Mouse (Mus musculus): ENCODE results near the gene Ptpn9. TPM values are rescaled to one million over a fixed set of nuclear protein-coding genes. Genes with fewer than 3 reads are reported as not detected.
"Not testable (repeated sequence)": the region's sequence is repeated elsewhere in the genome, so short reads cannot be mapped to it uniquely, and the experiment has no call there.

Ptpn9 gene
- polyA plus RNA-seq, 1 experiment from 2014 or later: 12.0 TPM

DNA sequence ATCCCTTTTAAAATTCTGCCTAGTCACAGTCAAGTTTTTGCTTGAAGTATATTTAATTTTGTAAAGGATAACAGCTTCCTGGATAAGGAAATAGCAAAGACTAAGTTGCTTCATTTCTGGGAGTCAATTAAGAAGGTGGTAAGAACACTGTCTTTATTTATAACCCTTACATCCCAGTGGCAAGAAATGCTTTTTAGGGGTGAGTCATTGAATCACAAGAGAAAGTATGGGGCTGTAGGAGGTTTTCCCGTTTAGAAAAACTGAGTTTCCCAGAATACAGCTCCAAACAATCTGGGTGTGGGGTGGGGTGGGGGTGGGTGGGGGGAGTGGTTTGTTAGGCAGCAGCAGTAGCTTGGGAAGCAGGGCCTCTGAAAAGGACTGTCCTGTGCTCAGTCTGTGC is 13.2 kb upstream of the Ptpn9 start:
- 85% methylated on average over 1 of the region's 1 CpGs for WGBS (ENCODE audit: missing documents)
- H3K79me2 ChIP-seq (ENCODE audit: inconsistent target): no peaks in the 10 kb centered on the region
- no peak overlapping the region for H3K27ac ChIP-seq
- H3K36me3 ChIP-seq (ENCODE audit: inconsistent target): peaks cover 5% of the 10 kb centered on the region; the same call in 1 of the 2 replicates
- no peak overlapping the region for H3K4me3 ChIP-seq (ENCODE audit: inconsistent target)

- H3K4me3 ChIP-seq (ENCODE audit: inconsistent target): peak overlapping the region; percentile 67
- peaks cover 47% of the 10 kb centered on the region for H3K79me2 ChIP-seq (ENCODE audit: inconsistent target)
- H3K36me3 ChIP-seq (ENCODE audit: inconsistent target): no peaks in the 10 kb centered on the region
- peak overlapping the region; percentile 37 for H3K27ac ChIP-seq
- under 1% methylated on average over 72 of the region's 80 CpGs for WGBS (ENCODE audit: missing documents)
These were observed 690 bp downstream of the Ptpn9 start for GRCm38 (mm10) chr9:56995198-56996027.

DNA sequence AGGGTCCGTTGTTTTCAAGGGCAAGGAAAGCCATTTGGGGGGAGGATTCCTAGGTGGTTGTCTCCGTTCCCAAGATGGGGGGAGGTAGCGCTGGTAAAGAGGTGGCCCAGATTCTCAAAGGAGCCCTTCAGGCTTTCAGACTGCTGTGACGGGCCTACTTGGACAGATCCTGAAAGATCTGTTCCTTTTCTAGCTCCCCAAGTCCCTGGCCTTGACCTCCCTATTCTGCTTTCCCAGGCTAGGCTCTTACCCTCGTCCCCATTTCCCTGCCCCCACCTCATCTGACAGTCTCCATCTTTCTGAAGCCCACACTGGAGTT is 1.3 kb downstream of the Ptpn9 start:
- Histone ChIP-seq H3K79me2 (ENCODE audit: inconsistent target) (peaks cover 53% of the 10 kb centered on the region), H3K36me3 (ENCODE audit: inconsistent target) (no peaks in the 10 kb centered on the region), H3K27ac (peak overlapping the region; percentile 37), H3K4me3 (ENCODE audit: inconsistent target) (peak overlapping the region; percentile 67)
- WGBS (ENCODE audit: missing documents): 4% methylated on average over 5 of the region's 5 CpGs

DNA sequence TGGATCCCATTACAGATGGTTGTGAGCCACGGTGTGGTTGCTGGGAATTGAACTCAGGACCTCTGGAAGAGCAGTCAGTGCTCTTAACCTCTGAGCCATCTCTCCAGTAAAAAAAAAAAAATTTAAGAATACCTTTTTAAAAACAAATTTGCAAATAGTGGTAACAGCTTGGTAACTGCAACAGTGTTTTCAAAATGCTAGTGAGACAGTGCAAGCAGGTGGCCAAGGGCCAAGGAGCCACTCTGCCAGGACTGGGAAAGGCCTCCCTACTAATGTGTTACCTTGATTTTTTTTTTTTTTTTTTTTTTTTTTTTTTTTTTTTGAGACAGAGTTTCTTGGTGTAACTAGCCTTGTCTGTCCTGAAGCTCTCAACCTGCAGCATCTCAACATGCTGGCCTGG is 2.5 kb downstream of the Ptpn9 start:
- H3K79me2 ChIP-seq (ENCODE audit: inconsistent target): peaks cover 65% of the 10 kb centered on the region
- H3K4me3 ChIP-seq (ENCODE audit: inconsistent target); H3K36me3 ChIP-seq (ENCODE audit: inconsistent target); H3K27ac ChIP-seq: not testable (repeated sequence)
- 100% methylated on average over 1 of the region's 1 CpGs for WGBS (ENCODE audit: missing documents)

GRCm38 (mm10) chr9:57003011-57003410 is 8.3 kb downstream of the Ptpn9 start:
- Histone ChIP-seq H3K27ac (no peak overlapping the region), H3K36me3 (ENCODE audit: inconsistent target) (no peaks in the 10 kb centered on the region), H3K4me3 (ENCODE audit: inconsistent target) (no peak overlapping the region), H3K79me2 (ENCODE audit: inconsistent target) (peaks cover 100% of the 10 kb centered on the region)
- 93% methylated on average over 4 of the region's 4 CpGs for WGBS (ENCODE audit: missing documents)

DNA sequence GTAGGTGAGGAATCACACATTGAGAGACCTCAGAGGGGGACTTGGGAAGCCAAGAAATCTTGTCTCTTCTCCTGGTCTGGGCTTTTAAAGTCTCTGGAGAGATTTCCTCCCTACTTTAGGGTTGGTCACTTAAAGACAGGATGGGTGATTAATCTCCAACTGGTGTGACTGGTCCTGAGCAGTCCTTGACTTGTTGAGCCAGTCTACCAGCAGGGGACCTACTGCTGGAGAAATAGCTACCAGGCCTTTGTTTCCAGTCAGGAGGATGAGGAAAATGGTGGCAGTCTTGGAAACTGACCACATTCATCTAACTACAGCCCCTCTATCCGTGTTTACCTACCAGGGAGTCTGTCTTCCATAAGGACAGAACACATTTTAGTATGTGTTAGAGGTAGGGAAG is 17.7 kb downstream of the Ptpn9 start:
- no peaks in the 10 kb centered on the region for H3K36me3 ChIP-seq (ENCODE audit: inconsistent target)
- WGBS (ENCODE audit: missing documents): 89% methylated on average over 1 of the region's 1 CpGs
- H3K4me3 ChIP-seq (ENCODE audit: inconsistent target): no peak overlapping the region
- peaks cover 24% of the 10 kb centered on the region; the same call in 1 of the 2 replicates for H3K79me2 ChIP-seq (ENCODE audit: inconsistent target)
- H3K27ac ChIP-seq: no peak overlapping the region

- Histone ChIP-seq H3K4me3 (ENCODE audit: inconsistent target) (no peak overlapping the region), H3K36me3 (ENCODE audit: inconsistent target) (no peaks in the 10 kb centered on the region), H3K27ac (no peak overlapping the region), H3K79me2 (ENCODE audit: inconsistent target) (peaks cover 22% of the 10 kb centered on the region; the same call in 1 of the 2 replicates)
- WGBS (ENCODE audit: missing documents): 92% methylated on average over 4 of the region's 4 CpGs
These were observed 18.2 kb downstream of the Ptpn9 start for GRCm38 (mm10) chr9:57012895-57013294.

DNA sequence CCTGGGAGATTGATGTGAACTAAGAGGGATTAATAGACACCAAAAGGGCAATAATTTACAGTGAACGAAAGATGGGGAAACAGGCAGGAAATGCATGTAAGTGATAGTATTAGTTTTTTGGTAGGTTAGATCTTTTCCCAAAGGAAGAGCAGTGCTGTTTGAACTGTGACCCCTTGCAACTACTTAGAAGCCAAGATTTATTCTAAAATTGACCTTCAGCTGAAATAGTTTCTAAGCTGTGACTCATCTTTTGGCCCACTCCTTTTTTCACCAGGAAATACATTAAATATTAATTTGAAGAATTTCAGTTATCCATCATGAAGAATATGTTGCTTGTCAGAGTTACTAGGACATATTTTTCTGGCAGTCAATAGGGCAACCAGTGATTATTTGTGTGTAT is 19.0 kb downstream of the Ptpn9 start:
- WGBS (ENCODE audit: missing documents): 100% methylated on average over 1 of the region's 1 CpGs
- peaks cover 17% of the 10 kb centered on the region; the same call in 1 of the 2 replicates for H3K79me2 ChIP-seq (ENCODE audit: inconsistent target)
- H3K4me3 ChIP-seq (ENCODE audit: inconsistent target): no peak overlapping the region
- H3K36me3 ChIP-seq (ENCODE audit: inconsistent target): no peaks in the 10 kb centered on the region
- no peak overlapping the region for H3K27ac ChIP-seq

- Histone ChIP-seq H3K27ac (no peak overlapping the region), H3K79me2 (ENCODE audit: inconsistent target) (peaks cover 7% of the 10 kb centered on the region; the same call in 1 of the 2 replicates)
- WGBS (ENCODE audit: missing documents): 100% methylated on average over 1 of the region's 1 CpGs
These were observed 20.0 kb downstream of the Ptpn9 start for GRCm38 (mm10) chr9:57014766-57015165.

DNA sequence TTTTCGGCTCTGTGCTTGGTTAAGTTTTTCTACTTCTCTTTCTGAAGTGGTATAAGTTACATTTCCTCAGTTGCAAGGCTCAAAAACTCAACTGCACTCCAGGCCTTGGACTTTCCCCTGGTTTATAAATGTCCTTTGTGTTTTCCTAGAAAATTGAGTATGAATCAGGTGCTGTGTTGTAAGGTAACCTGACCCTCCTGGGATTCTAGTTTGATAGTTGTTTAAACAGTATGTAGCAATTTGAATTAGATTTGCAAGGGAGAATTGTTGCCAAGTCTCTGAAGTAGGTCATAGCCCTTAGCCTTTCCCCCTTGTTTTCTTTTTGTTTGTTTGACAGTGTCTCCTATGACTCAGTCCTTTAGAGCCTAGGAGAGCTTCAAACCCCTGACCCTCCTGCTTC is 22.9 kb downstream of the Ptpn9 start:
- no peak overlapping the region for H3K27ac ChIP-seq
- 70% methylated on average over 1 of the region's 1 CpGs for WGBS (ENCODE audit: missing documents)
- peaks cover 10% of the 10 kb centered on the region; the same call in 1 of the 2 replicates for H3K36me3 ChIP-seq (ENCODE audit: inconsistent target)
- peaks cover 6% of the 10 kb centered on the region; the same call in 1 of the 2 replicates for H3K79me2 ChIP-seq (ENCODE audit: inconsistent target)
- no peak overlapping the region for H3K4me3 ChIP-seq (ENCODE audit: inconsistent target)

More at GRCm38 (mm10) chr9:57014766-57015165, 20.0 kb downstream of the Ptpn9 start:
- Histone ChIP-seq H3K36me3 (ENCODE audit: inconsistent target) (no peaks in the 10 kb centered on the region), H3K4me3 (ENCODE audit: inconsistent target) (no peak overlapping the region)

- 83% methylated on average over 1 of the region's 1 CpGs for WGBS (ENCODE audit: missing documents)
- Histone ChIP-seq H3K4me3 (ENCODE audit: inconsistent target) (no peak overlapping the region), H3K79me2 (ENCODE audit: inconsistent target) (no peaks in the 10 kb centered on the region), H3K36me3 (ENCODE audit: inconsistent target) (peaks cover 7% of the 10 kb centered on the region; the same call in 1 of the 2 replicates), H3K27ac (no peak overlapping the region)
These were observed 37.0 kb downstream of the Ptpn9 start for GRCm38 (mm10) chr9:57031756-57032155.

- H3K27ac ChIP-seq: no peak overlapping the region
- WGBS (ENCODE audit: missing documents): 75% methylated on average over 1 of the region's 1 CpGs
- H3K36me3 ChIP-seq (ENCODE audit: inconsistent target): peaks cover 5% of the 10 kb centered on the region; the same call in 1 of the 2 replicates
- no peaks in the 10 kb centered on the region for H3K79me2 ChIP-seq (ENCODE audit: inconsistent target)
- H3K4me3 ChIP-seq (ENCODE audit: inconsistent target): no peak overlapping the region
These were observed 61.5 kb downstream of the Ptpn9 start for GRCm38 (mm10) chr9:57056237-57056636.

- Histone ChIP-seq H3K27ac (no peak overlapping the region), H3K4me3 (ENCODE audit: inconsistent target) (no peak overlapping the region)
- WGBS (ENCODE audit: missing documents): 100% methylated on average over 2 of the region's 2 CpGs
These were observed 69.4 kb downstream of the Ptpn9 start for GRCm38 (mm10) chr9:57064164-57064563.

DNA sequence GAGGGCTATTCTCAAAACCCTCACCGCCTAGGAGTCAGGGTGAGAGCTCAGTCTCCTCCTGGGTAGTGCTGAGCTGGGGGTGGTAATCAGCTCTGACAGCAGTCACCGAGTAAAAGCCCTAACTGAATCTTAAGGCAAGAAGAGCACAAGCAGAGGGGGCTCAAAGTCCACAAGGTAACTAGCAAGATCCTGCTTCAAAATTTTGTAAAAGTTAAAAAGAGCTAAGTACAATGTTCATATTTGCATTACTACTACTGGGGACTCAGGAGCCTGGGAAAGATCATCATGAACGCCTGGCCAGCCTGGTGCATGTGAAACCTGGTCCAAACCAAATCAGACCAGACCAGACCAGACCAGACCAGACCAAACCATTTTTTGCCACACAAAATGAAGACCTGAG is 73.5 kb downstream of the Ptpn9 start:
- Histone ChIP-seq H3K79me2 (ENCODE audit: inconsistent target) (no peaks in the 10 kb centered on the region), H3K4me3 (ENCODE audit: inconsistent target) (no peak overlapping the region), H3K27ac (no peak overlapping the region), H3K36me3 (ENCODE audit: inconsistent target) (no peaks in the 10 kb centered on the region)
- WGBS (ENCODE audit: missing documents): 88% methylated on average over 3 of the region's 3 CpGs

More at GRCm38 (mm10) chr9:57064164-57064563, 69.4 kb downstream of the Ptpn9 start:
- Histone ChIP-seq H3K79me2 (ENCODE audit: inconsistent target) (no peaks in the 10 kb centered on the region), H3K36me3 (ENCODE audit: inconsistent target) (peaks cover 10% of the 10 kb centered on the region; the same call in 1 of the 2 replicates)

DNA sequence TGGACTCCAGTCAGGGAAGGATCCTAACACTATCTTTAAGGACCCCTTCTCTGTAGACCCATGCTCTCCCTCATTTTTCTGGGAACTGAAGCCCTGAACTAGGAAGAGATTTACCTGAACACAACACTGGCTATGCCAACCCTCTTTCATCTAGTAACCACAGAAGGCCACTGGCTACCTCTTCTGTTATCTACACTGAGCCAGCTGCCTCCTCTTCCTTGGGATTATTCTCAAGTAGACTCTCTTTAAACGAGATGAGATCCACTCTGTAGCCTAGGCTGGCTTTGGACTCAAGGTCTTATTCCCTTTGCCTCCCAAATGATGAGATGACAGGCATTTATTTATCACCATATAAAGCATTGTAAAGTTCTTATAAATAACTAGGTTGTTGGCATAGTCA is 75.5 kb downstream of the Ptpn9 start:
- 20% methylated on average over 1 of the region's 1 CpGs for WGBS (ENCODE audit: missing documents)

More for the DNA sequence above, 75.5 kb downstream of the Ptpn9 start:
- Histone ChIP-seq H3K36me3 (ENCODE audit: inconsistent target) (no peaks in the 10 kb centered on the region), H3K79me2 (ENCODE audit: inconsistent target) (0 out of 2 replicates have a peak, but pooled peaks cover 5% of the 10 kb centered on the region), H3K4me3 (ENCODE audit: inconsistent target) (no peak overlapping the region), H3K27ac (no peak overlapping the region)
